Mouse (Mus musculus): Measurements from ENCODE around the gene Rabl3.

DNA sequence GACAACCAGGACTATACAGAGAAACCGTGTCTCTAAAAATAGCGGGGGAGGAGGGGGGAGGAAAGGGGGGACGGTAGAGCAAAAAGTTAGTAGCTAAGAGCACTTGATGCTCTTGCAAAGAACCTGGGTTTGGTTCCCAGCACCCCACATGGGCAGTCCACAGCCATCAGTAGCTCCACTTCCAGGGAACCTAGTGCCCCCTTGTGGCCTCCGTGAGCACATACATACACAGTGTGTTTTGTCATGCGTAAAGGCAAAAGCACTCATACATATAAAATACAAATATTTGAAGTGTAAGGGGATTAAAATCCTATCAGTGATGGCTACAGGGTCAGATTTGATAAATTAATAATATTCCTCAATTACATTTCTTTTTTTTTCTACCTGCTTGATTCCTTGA, 33.4 kb downstream of the Rabl3 start:
- TF ChIP-seq EP300 (IDR thresholded peaks at IDR 0.05; ENCODE audit: low read depth) (no peak), CTCF (IDR thresholded peaks at IDR 0.05; ENCODE audit: low read depth) (peak; percentile 37)
